Mouse (Mus musculus) liver, postnatal 0 days (tissue): ENCODE measurements at regions not wholly inside any gene's neighbourhood (a gene's known extent, or its start where the extent isn't known, plus 50 kb on each side); places are given as distances from the start of the nearest gene placed in this dataset.

ENCODE experiments used
- CTCF ChIP-seq: sonication (generic); IDR thresholded peaks from 2 replicates; pipeline ENCODE4 v1.5.1; 2016; ENCODE audit warnings: antibody characterized with exemption, low read depth
- EP300 ChIP-seq: IDR thresholded peaks from 2 replicates; pipeline ENCODE4 v1.6.1; 2016; ENCODE audit warnings: antibody characterized with exemption, low read depth, mild to moderate bottlenecking

DNA sequence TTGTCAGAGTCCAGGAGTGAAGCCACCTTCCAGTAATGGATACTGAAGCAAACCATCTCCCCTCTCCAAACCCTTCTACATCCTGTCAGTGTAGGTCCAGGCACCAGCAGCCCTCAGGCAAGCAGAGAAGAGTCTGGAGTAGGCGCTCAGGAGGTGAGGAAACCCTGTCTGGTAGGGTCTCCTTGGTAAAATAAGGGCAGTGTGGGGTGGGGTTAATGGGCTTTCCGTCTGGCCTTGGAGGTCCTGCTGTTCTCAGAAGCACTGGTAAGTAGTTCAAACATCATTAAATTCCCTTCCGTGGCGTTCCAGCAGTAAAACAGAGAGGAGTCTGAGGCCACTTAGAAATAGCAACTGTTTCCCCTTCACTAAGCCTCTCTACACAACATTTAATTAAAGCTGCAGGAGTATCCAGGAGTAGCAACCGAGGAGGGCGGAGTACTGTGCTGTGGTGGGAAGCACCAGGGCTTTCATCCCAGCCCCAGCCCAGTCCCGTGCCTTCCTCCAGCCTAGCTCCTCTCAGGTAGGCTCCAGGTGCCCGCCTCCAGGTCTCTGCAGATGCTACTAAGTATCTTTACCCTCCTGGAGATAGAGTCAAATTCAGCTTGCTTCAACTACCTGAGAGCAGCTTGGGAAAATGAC, 232.0 kb upstream of the Mocs1 start:
- TF ChIP-seq EP300: no peak
- no peak for TF ChIP-seq CTCF
